Mouse (Mus musculus) liver, embryonic 13.5 days (tissue): ENCODE results near the gene Kcnk10. TPM values are rescaled to one million over a fixed set of nuclear protein-coding genes. Genes with fewer than 3 reads are reported as not detected.

Experiments
- ATAC-seq: fragments of 200-750 bp; cut with Nextera tagmentation; 2 replicates; pipeline ENCODE4 v1.8.0; 2017; ENCODE audit warnings: low read depth, mild to moderate bottlenecking, moderate number of reproducible peaks, moderate library complexity
- DNase-seq: peaks from one replicate; pipeline ENCODE4 v3.0.0; 2022
- H3K27ac ChIP-seq: fragments of 300-500 bp; sonication (generic); 2 replicates; pipeline ENCODE4 v1.5.1; 2015; ENCODE audit warnings: moderate library complexity, mild to moderate bottlenecking, inconsistent platforms
- H3K27me3 ChIP-seq: fragments of 300-500 bp; sonication (generic); 2 replicates; pipeline ENCODE4 v1.6.1; 2015; ENCODE audit warnings: mild to moderate bottlenecking, inconsistent platforms
- H3K36me3 ChIP-seq: fragments of 300-500 bp; sonication (generic); 2 replicates; pipeline ENCODE4 v1.6.1; 2015; ENCODE audit warnings: mild to moderate bottlenecking, inconsistent platforms
- H3K4me1 ChIP-seq: fragments of 300-500 bp; sonication (generic); replicated peaks from 2 replicates; pipeline ENCODE4 v1.6.1; 2015; ENCODE audit warnings: inconsistent platforms
- H3K4me2 ChIP-seq: fragments of 300-500 bp; sonication (generic); 2 replicates; pipeline ENCODE4 v1.6.1; 2015; ENCODE audit warnings: inconsistent platforms, mild to moderate bottlenecking, moderate library complexity
- H3K4me3 ChIP-seq: fragments of 300-500 bp; sonication (generic); replicated peaks from 2 replicates; pipeline ENCODE4 v1.5.1; 2015; ENCODE audit warnings: mild to moderate bottlenecking, inconsistent platforms
- H3K9ac ChIP-seq: fragments of 300-500 bp; sonication (generic); 2 replicates; pipeline ENCODE4 v1.6.1; 2015; ENCODE audit warnings: mild to moderate bottlenecking, inconsistent platforms
- H3K9me3 ChIP-seq: fragments of 300-500 bp; sonication (generic); replicated peaks from 2 replicates; pipeline ENCODE4 v1.6.1; 2016; ENCODE audit warnings: inconsistent platforms
- WGBS: fragments of 180-500 bp; shearing (Covaris S2); methylation state at CpG from one replicate; pipeline ENCODE4 v1.1.7; 2015; ENCODE audit not compliant: insufficient replicate concordance; 5-methylcytosine and 5-hydroxymethylcytosine counted together
- polyA plus RNA-seq: library from polyadenylated mRNA; unstranded; fragments of >200 nt; fragmentation: Nextera tagmentation; extraction: Ambion mirVana; gene quantifications from 2 replicates; pipeline ENCODE4 v1.2.1, GENCODE M21; 2015

The Kcnk10 gene
- polyA plus RNA-seq, 1 experiment from 2014 or later, result not detected

DNA sequence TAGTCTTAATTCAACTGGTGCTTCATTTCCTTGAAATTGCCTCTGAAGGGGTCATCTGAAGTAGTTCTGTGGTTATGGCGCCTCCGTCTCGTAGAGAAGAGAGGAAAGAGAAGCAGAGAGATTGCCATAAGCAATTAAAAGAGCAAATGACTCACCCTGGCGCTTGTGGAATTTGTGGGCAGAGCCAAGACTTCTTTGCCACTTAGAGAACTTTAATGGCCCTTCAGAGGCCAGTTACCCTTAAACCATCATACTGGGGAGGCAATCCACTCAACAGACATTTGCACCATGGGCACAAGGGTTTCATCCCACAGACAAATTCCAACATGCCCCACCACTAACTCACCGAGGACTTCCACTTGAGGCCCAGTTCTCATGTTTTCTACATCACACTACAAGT lies 41.4 kb downstream of the Kcnk10 start:
- Histone ChIP-seq H3K9me3 (no peaks in the 10 kb centered on the region), H3K4me3 (no peak overlapping the region), H3K9ac (no peak overlapping the region), H3K4me1 (no peaks in the 10 kb centered on the region), H3K27ac (no peak overlapping the region), H3K27me3 (no peaks in the 10 kb centered on the region), H3K36me3 (no peaks in the 10 kb centered on the region), H3K4me2 (no peak overlapping the region)
- 67% methylated on average over 5 of the region's 5 CpGs for WGBS
- DNase-seq (no peak), ATAC-seq (no peak)

DNA sequence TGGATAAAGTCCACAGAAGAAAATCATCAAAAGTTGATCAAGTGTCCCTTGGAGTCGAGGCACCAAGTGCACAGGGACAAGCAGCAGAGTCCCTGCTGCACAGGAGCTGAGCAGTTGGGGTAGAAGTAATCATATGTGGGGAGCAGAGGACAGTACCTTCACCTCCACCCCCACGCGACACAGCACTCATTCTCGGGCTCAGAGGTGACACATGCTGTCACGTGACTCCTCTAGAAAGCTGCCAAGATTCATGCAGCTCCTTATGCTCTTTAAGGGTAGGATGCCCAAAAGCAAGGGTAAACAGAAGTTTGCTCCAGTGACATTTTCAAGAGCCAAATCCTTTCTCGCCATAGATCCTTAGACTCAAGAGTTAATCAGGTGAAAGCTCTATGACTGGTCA lies 42.1 kb downstream of the Kcnk10 start:
- Histone ChIP-seq H3K9ac (no peak overlapping the region), H3K4me3 (no peak overlapping the region), H3K4me1 (no peaks in the 10 kb centered on the region), H3K27ac (no peak overlapping the region), H3K9me3 (no peaks in the 10 kb centered on the region), H3K36me3 (no peaks in the 10 kb centered on the region), H3K4me2 (no peak overlapping the region), H3K27me3 (no peaks in the 10 kb centered on the region)
- DNase-seq (no peak), ATAC-seq (no peak)
- WGBS, result 64% methylated on average over 6 of the region's 6 CpGs

DNA sequence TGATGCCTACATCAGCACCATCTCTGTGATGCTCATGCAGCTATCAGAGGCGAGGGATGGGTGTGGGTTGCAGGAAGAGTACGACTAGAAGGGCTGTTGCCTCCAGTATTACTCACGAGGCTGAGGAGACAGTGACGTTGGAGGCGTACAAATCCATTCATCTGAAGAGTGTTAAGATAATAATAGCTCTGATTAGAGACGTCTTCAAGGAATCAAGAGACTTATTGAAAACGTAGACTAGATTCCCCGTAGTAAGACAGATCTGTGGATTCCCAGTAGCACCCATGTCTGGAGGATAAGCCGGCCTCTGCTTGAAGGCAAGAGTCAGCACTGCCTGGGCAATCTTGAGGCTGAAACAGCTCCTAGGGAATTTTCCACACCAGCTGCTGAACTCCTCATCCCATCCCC lies 42.6 kb downstream of the Kcnk10 start:
- Histone ChIP-seq H3K9ac (no peak overlapping the region), H3K27me3 (no peaks in the 10 kb centered on the region), H3K4me1 (no peaks in the 10 kb centered on the region), H3K4me2 (no peak overlapping the region), H3K36me3 (no peaks in the 10 kb centered on the region), H3K9me3 (no peaks in the 10 kb centered on the region), H3K27ac (no peak overlapping the region), H3K4me3 (no peak overlapping the region)
- ATAC-seq (no peak), DNase-seq (no peak)
- 70% methylated on average over 9 of the region's 9 CpGs for WGBS

- Histone ChIP-seq H3K27ac (no peak overlapping the region), H3K27me3 (no peaks in the 10 kb centered on the region), H3K36me3 (no peaks in the 10 kb centered on the region), H3K4me1 (no peaks in the 10 kb centered on the region), H3K4me3 (no peak overlapping the region), H3K4me2 (no peak overlapping the region), H3K9ac (no peak overlapping the region), H3K9me3 (peaks cover 4% of the 10 kb centered on the region; the same call in 1 of the 2 replicates)
- no peak for DNase-seq
- WGBS, result 68% methylated on average over 8 of the region's 8 CpGs
- ATAC-seq, result no peak
Measured at GRCm38 (mm10) chr12:98528635-98529034, 49.5 kb downstream of the Kcnk10 start.

GRCm38 (mm10) chr12:98525361-98525760 lies 52.7 kb downstream of the Kcnk10 start:
- WGBS, result 61% methylated on average over 8 of the region's 8 CpGs
- no peaks in the 10 kb centered on the region for H3K36me3 ChIP-seq
- DNase-seq (no peak), ATAC-seq (no peak)
- H3K4me3 ChIP-seq, result no peak overlapping the region
- no peaks in the 10 kb centered on the region for H3K4me1 ChIP-seq
- H3K9ac ChIP-seq, result no peak overlapping the region
- no peak overlapping the region for H3K27ac ChIP-seq
- H3K9me3 ChIP-seq, result peaks cover 3% of the 10 kb centered on the region; the same call in 1 of the 2 replicates
- no peak overlapping the region for H3K4me2 ChIP-seq
- H3K27me3 ChIP-seq, result no peaks in the 10 kb centered on the region

DNA sequence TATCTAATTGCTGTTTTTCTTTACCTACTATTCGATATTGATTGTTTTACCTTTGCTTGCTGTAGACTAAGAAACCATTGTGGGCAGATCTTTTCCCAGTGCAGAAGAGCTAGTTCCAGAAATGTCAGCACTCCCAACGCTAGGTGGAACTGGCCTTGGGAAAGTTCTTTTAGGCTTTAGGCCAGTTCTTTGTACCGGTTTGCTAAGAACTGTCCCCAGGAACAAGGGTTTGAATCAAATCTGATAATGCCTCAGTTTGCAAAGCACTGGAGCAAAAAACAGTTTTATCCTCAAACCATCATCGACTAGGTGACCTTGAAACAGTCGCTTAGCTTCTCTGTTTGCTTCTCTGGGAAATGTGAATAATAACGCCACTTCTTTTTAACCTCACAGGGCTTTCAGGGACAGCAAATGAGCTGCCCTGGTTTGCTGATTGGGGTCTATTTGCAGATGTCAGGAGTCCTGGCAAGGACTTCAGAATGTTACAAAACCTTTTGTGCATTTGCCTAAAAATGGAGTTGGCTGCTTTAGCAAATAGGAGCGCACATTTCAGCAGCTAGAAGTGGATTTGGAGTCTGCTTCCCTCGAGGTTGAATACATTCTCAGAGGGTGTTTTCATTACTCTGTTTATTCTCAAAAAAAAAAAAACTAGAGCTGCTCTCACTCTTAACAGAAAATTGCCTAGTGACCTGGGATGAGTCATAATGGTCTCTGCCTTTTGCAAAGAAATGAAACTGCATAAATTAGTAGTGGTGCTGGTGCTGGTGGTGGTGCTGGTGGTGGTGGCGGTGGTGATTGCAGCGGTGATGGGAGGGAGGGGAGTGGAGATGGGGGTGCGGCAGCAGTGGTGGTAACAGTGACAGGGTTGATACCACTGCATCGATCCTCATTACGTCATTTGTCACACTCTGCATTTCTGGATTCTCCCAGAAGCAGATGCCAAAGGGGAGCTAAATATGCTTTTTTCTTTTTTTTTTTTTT lies 53.5 kb downstream of the Kcnk10 start:
- 61% methylated on average over 13 of the region's 13 CpGs for WGBS

GRCm38 (mm10) chr12:98521311-98521710 lies 56.8 kb downstream of the Kcnk10 start:
- H3K9ac ChIP-seq, result no peak overlapping the region
- H3K4me2 ChIP-seq, result no peak overlapping the region
- H3K36me3 ChIP-seq, result no peaks in the 10 kb centered on the region
- DNase-seq (no peak), ATAC-seq (no peak)
- no peaks in the 10 kb centered on the region for H3K27me3 ChIP-seq
- no peak overlapping the region for H3K4me3 ChIP-seq
- no peaks in the 10 kb centered on the region for H3K9me3 ChIP-seq
- H3K27ac ChIP-seq, result no peak overlapping the region
- WGBS, result 54% methylated on average over 4 of the region's 4 CpGs
- no peaks in the 10 kb centered on the region for H3K4me1 ChIP-seq

More for the DNA sequence above, 53.5 kb downstream of the Kcnk10 start:
- DNase-seq (no peak), ATAC-seq (no peak)
- H3K4me3 ChIP-seq, result no peak overlapping the region
- H3K9me3 ChIP-seq, result no peaks in the 10 kb centered on the region; the same call in 1 of the 2 replicates
- H3K27ac ChIP-seq, result no peak overlapping the region
- no peak overlapping the region for H3K9ac ChIP-seq
- H3K4me2 ChIP-seq, result no peak overlapping the region
- no peaks in the 10 kb centered on the region for H3K27me3 ChIP-seq
- no peaks in the 10 kb centered on the region for H3K36me3 ChIP-seq
- no peaks in the 10 kb centered on the region for H3K4me1 ChIP-seq

GRCm38 (mm10) chr12:98520568-98520931 lies 57.6 kb downstream of the Kcnk10 start:
- H3K27ac ChIP-seq, result no peak overlapping the region
- no peak overlapping the region for H3K4me3 ChIP-seq
- ATAC-seq (no peak), DNase-seq (no peak)
- H3K4me2 ChIP-seq, result no peak overlapping the region
- 67% methylated on average over 4 of the region's 4 CpGs for WGBS
- H3K36me3 ChIP-seq, result no peaks in the 10 kb centered on the region
- H3K27me3 ChIP-seq, result no peaks in the 10 kb centered on the region
- H3K9ac ChIP-seq, result no peak overlapping the region
- H3K4me1 ChIP-seq, result no peaks in the 10 kb centered on the region
- no peaks in the 10 kb centered on the region for H3K9me3 ChIP-seq

DNA sequence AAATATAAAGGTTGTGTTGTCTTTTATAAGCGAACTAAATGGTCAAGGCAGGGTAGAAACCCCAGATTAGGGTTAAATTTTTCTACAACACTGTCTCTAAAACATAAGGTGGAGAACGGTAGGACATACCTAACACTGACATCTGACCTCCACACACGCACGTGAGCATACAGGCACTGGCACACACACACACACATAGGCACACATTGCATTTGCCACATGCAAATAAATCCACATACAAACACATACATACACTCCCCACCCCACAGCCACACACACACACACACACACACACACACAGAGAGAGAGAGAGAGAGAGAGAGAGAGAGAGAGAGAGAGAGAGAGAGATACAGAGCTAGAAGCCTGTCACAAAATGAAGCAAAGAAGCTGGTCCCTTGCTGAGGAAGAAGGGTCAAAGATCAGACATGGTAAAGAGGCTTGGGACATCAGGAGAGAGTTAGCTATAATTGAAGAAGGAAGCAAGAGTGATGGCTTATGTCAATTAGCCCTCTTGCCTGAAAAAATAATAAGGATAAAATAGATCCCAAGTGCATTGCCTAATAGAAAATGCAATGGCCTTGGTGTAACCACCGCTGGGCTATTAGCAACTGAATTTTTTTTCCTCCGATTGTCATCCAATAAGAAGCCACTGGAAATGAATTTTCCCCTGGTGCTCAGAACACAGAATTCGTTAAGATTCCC lies 58.1 kb downstream of the Kcnk10 start:
- Histone ChIP-seq H3K4me1 (no peaks in the 10 kb centered on the region), H3K9ac (no peak overlapping the region), H3K27me3 (no peaks in the 10 kb centered on the region), H3K27ac (no peak overlapping the region), H3K4me3 (no peak overlapping the region), H3K9me3 (no peaks in the 10 kb centered on the region), H3K36me3 (no peaks in the 10 kb centered on the region), H3K4me2 (no peak overlapping the region)
- WGBS, result 63% methylated on average over 7 of the region's 7 CpGs
- ATAC-seq (no peak), DNase-seq (no peak)

GRCm38 (mm10) chr12:98505601-98506000 lies 72.5 kb downstream of the Kcnk10 start:
- no peak overlapping the region for H3K9ac ChIP-seq
- ATAC-seq (no peak), DNase-seq (no peak)
- H3K27me3 ChIP-seq, result no peaks in the 10 kb centered on the region
- H3K9me3 ChIP-seq, result 0 out of 2 replicates have a peak, but pooled peaks cover 2% of the 10 kb centered on the region
- H3K4me3 ChIP-seq, result no peak overlapping the region
- no peak overlapping the region for H3K4me2 ChIP-seq
- H3K27ac ChIP-seq, result no peak overlapping the region
- no peaks in the 10 kb centered on the region for H3K4me1 ChIP-seq
- WGBS, result 54% methylated on average over 4 of the region's 4 CpGs
- no peaks in the 10 kb centered on the region for H3K36me3 ChIP-seq

DNA sequence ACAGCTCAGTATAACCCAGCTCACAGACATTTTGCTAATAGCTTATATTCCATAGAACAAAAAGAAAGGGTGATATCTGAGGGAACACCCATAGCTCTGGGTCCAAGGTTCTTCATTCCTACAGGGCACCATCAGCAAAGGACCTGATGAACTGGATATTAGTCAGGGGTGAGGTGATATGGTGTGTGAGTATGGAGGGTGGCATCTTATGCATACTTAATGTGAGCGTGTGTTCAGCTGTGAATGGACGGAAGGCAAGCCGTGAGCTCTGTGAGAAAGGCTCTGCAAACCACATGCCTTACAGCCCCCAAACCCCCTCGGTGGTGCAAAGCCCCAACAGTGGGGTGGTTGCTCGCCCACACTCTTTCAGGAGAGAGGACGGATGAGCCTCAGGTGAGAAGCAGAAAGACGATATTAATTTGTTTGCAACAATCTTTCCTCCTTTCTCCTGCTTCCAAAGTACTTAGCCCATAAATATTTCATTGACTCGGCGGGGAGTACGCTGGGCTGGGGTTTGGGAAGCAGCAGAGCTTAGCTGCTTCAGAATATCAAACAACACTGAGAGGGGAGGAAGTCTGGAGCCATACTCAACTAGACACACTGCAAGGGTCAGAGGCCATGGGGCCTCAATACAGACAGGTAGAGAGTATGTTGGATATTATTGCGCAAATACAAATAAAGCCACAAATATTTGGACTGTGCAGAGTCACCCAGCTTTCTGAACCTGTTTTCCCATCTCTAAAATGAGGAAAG lies 76.4 kb downstream of the Kcnk10 start:
- H3K9ac ChIP-seq, result no peak overlapping the region
- H3K4me2 ChIP-seq, result no peak overlapping the region
- no peaks in the 10 kb centered on the region for H3K27me3 ChIP-seq
- no peak for DNase-seq
- peak; percentile 41; the same call in 1 of the 2 replicates for ATAC-seq
- WGBS, result 71% methylated on average over 11 of the region's 11 CpGs
- no peaks in the 10 kb centered on the region for H3K4me1 ChIP-seq
- H3K27ac ChIP-seq, result no peak overlapping the region
- H3K36me3 ChIP-seq, result no peaks in the 10 kb centered on the region
- 0 out of 2 replicates have a peak, but pooled peaks cover 2% of the 10 kb centered on the region for H3K9me3 ChIP-seq
- no peak overlapping the region for H3K4me3 ChIP-seq
